Mouse (Mus musculus) liver, embryonic 12.5 days (tissue): ENCODE results near the gene Pdzrn4. TPM values are rescaled to one million over a fixed set of nuclear protein-coding genes. Genes with fewer than 3 reads are reported as not detected.

Source experiments
- ATAC-seq: fragments of 200-750 bp; cut with Nextera tagmentation; 2 replicates; pipeline ENCODE4 v1.8.0; 2017; ENCODE audit warnings: moderate number of reproducible peaks, mild to moderate bottlenecking, moderate library complexity
- H3K27ac ChIP-seq: fragments of 300-500 bp; sonication (generic); 2 replicates; pipeline ENCODE4 v1.5.1; 2016; ENCODE audit warnings: mild to moderate bottlenecking
- H3K27me3 ChIP-seq: fragments of 300-500 bp; sonication (generic); replicated peaks from 2 replicates; pipeline ENCODE4 v1.6.1; 2016; ENCODE audit warnings: mild to moderate bottlenecking, moderate library complexity
- H3K36me3 ChIP-seq: fragments of 300-500 bp; sonication (generic); 2 replicates; pipeline ENCODE4 v1.6.1; 2016; ENCODE audit warnings: mild to moderate bottlenecking, moderate library complexity
- H3K4me1 ChIP-seq: fragments of 300-500 bp; sonication (generic); 2 replicates; pipeline ENCODE4 v1.6.1; 2016
- H3K4me2 ChIP-seq: fragments of 300-500 bp; sonication (generic); 2 replicates; pipeline ENCODE4 v1.6.1; 2016; ENCODE audit warnings: mild to moderate bottlenecking, moderate library complexity
- H3K4me3 ChIP-seq: fragments of 300-500 bp; sonication (generic); 2 replicates; pipeline ENCODE4 v1.5.1; 2016; ENCODE audit warnings: mild to moderate bottlenecking, moderate library complexity
- H3K9ac ChIP-seq: fragments of 300-500 bp; sonication (generic); 2 replicates; pipeline ENCODE4 v1.6.1; 2016; ENCODE audit warnings: mild to moderate bottlenecking, moderate library complexity
- H3K9me3 ChIP-seq: fragments of 300-500 bp; sonication (generic); replicated peaks from 2 replicates; pipeline ENCODE4 v1.6.1; 2016; ENCODE audit warnings: mild to moderate bottlenecking, moderate library complexity
- WGBS: fragments of 180-500 bp; shearing (Covaris S2); methylation state at CpG from one replicate; pipeline ENCODE4 v1.1.7; 2016; ENCODE audit not compliant: insufficient replicate concordance; 5-methylcytosine and 5-hydroxymethylcytosine counted together
- polyA plus RNA-seq: library from polyadenylated mRNA; unstranded; fragments of >200 nt; fragmentation: Nextera tagmentation; extraction: Ambion mirVana; gene quantifications from 2 replicates; pipeline ENCODE4 v1.2.1, GENCODE M21; 2016

The Pdzrn4 gene
- polyA plus RNA-seq, 1 experiment from 2014 or later: 0.17 TPM

DNA sequence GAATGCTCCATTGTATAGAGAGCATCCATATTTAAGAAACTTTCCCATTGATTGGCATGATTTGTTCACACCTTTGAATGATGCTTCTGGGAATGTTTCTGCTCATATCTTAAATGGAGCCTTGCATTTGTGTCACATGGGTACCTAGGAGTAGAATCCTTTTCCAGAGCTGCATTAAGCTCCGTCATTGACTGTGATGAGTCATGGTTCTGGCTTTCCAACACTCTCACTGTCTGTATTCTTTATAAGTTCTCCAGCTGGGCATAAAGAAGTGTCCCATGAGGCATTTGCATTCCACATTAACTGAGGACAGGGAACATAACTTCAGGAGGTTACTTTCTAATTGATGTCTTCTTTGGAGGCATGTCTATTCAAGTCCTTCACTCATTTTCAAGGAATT is 106.1 kb downstream of the Pdzrn4 start:
- Histone ChIP-seq H3K4me2 (no peak overlapping the region), H3K9ac (no peak overlapping the region), H3K9me3 (no peaks in the 10 kb centered on the region), H3K4me1 (no peaks in the 10 kb centered on the region), H3K27me3 (no peaks in the 10 kb centered on the region), H3K4me3 (no peak overlapping the region), H3K36me3 (no peaks in the 10 kb centered on the region), H3K27ac (no peak overlapping the region)
- 67% methylated on average over 1 of the region's 1 CpGs for WGBS
- ATAC-seq: no peak

DNA sequence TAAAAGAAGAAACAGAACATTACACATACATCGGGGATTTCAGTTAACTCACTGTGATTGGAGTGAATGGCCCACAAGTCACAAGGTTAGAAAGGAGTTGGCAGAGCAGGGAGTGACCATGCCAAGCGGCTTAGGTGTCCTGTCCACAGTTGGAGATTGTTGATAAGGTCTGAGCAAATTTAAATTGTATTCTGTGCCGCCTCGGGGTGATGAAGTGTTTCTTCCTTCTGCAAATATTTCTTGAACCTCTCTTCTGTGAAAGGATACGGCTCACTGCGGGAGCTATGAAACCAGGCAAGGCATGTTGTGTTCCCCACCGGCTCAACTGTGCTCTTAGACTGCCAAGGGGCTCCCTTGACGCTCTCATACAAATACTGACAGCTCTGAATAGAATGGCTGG is 112.7 kb downstream of the Pdzrn4 start:
- Histone ChIP-seq H3K27ac (no peak overlapping the region), H3K4me1 (no peaks in the 10 kb centered on the region), H3K9me3 (no peaks in the 10 kb centered on the region), H3K4me3 (no peak overlapping the region), H3K27me3 (no peaks in the 10 kb centered on the region), H3K36me3 (no peaks in the 10 kb centered on the region), H3K9ac (no peak overlapping the region), H3K4me2 (no peak overlapping the region)
- ATAC-seq: no peak
- 69% methylated on average over 8 of the region's 8 CpGs for WGBS

DNA sequence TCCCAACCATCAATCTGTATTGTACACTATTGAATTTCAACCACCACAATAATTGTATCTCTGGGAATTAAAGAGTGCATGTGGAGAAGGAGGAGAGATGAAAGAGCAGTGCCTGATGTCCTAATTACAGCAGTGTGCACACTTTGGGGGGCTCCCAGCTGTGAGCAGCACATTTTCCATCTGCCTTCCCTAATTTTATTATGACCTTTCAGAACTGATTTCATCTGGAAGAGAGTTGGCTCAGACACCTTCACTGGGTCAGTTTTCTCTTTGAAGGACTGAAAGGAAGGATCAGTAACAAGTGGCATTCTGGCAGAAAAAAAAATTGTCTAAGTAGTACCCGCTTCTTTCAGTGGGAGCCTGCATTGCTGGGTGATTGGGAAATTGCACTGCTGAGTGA is 119.0 kb downstream of the Pdzrn4 start:
- Histone ChIP-seq H3K4me3 (no peak overlapping the region), H3K27me3 (no peaks in the 10 kb centered on the region), H3K36me3 (no peaks in the 10 kb centered on the region), H3K9me3 (no peaks in the 10 kb centered on the region), H3K4me1 (no peaks in the 10 kb centered on the region), H3K9ac (no peak overlapping the region), H3K4me2 (no peak overlapping the region), H3K27ac (no peak overlapping the region)
- no peak for ATAC-seq
- 65% methylated on average over 1 of the region's 1 CpGs for WGBS

DNA sequence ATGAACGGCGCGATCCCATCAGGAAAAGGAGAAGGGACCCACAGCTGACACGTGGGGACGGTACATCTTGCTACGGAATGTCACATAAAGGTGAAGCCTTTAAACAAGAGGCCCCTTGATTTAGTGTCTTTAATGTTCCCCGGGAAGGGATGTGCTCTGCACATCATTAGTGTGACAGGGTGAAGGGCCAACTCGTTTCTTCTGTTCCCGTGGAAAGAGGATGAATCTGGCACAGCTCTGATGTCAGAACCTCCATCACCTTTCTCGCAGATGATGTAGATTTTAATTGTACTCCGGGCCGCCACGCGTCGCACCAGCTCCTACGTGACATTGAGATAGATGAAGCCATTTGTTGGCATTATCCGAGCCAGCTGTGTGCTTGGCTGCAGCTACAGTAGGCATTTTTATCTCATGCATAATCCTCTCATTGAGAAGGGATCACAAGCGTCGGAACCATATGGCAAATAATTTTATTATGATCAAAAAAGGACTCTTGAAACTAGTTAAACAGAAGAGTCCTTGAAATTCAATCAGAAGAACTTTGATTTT is 124.1 kb downstream of the Pdzrn4 start:
- Histone ChIP-seq H3K4me2 (no peak overlapping the region), H3K9me3 (no peaks in the 10 kb centered on the region), H3K4me3 (no peak overlapping the region), H3K9ac (no peak overlapping the region), H3K4me1 (no peaks in the 10 kb centered on the region), H3K27me3 (no peaks in the 10 kb centered on the region), H3K36me3 (no peaks in the 10 kb centered on the region), H3K27ac (no peak overlapping the region)
- 68% methylated on average over 19 of the region's 19 CpGs for WGBS
- ATAC-seq: no peak

DNA sequence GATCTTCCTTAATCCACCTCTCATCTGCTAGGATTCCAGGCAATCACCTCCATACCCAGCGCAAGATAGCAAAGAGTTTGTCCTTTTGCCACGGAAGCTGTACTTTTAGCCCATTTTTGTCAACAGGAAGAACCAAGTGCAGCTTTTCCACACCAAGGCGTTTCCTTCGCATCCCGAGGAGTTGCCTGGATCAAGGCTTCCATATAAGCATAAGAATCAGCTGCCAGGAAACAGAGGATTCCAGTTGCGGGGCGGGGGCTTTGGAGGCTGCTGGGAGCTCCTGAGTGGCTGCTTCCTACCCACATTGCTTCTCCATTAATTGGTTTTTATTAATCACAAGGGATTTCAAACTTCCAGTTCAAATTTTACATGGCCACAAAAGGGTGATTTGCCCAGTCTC is 125.0 kb downstream of the Pdzrn4 start:
- Histone ChIP-seq H3K4me2 (no peak overlapping the region), H3K4me3 (no peak overlapping the region), H3K27ac (no peak overlapping the region), H3K9me3 (no peaks in the 10 kb centered on the region), H3K9ac (no peak overlapping the region), H3K36me3 (no peaks in the 10 kb centered on the region), H3K4me1 (no peaks in the 10 kb centered on the region), H3K27me3 (no peaks in the 10 kb centered on the region)
- 17% methylated on average over 7 of the region's 7 CpGs for WGBS
- no peak for ATAC-seq

DNA sequence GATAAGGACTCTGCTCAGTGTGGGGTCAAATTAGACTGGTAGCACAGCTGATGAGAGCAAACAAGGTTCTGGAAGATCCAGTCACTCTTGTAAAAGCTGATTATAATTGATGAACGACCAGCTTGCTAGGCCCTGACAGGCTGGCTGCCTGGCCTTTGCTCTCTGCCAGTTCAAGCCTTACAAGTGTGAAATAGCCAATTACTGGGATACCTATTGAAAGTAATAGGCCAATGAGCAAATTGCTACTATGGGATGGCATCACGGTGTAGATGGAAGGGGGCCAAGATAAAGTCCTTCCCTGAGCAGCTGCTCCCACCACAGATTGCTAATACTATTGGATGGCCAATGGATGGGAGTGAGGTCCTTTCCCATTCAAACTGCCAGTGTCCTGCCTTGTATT is 128.2 kb downstream of the Pdzrn4 start:
- no peaks in the 10 kb centered on the region for H3K4me1 ChIP-seq
- H3K27me3 ChIP-seq: no peaks in the 10 kb centered on the region
- H3K27ac ChIP-seq: no peak overlapping the region
- no peak overlapping the region for H3K4me2 ChIP-seq
- H3K9me3 ChIP-seq: no peaks in the 10 kb centered on the region
- H3K4me3 ChIP-seq: no peak overlapping the region
- ATAC-seq: no peak
- H3K36me3 ChIP-seq: no peaks in the 10 kb centered on the region
- WGBS: 30% methylated on average over 2 of the region's 2 CpGs
- no peak overlapping the region for H3K9ac ChIP-seq

DNA sequence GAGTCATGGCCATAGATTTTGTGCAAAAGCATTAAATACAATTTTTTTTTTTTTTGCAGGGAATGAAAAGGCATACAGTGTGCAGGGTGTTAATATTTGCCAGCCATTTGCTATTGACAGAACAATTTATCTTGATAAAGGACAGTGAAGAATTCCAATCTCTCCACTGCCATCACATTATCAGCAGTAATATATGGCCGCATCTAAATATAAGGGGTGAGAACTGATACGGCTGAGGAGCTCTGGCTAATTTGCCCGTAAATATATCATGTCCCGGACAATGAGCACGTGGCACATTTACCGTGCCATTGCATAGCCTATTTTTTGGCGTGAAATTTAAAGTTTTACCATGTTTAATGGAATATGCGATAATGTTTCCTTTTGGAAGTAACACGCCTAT is 128.7 kb downstream of the Pdzrn4 start:
- Histone ChIP-seq H3K9ac (no peak overlapping the region), H3K27ac (no peak overlapping the region), H3K27me3 (no peaks in the 10 kb centered on the region), H3K4me2 (no peak overlapping the region), H3K9me3 (no peaks in the 10 kb centered on the region), H3K36me3 (no peaks in the 10 kb centered on the region), H3K4me3 (no peak overlapping the region), H3K4me1 (no peaks in the 10 kb centered on the region)
- ATAC-seq: no peak
- WGBS: 73% methylated on average over 9 of the region's 9 CpGs

DNA sequence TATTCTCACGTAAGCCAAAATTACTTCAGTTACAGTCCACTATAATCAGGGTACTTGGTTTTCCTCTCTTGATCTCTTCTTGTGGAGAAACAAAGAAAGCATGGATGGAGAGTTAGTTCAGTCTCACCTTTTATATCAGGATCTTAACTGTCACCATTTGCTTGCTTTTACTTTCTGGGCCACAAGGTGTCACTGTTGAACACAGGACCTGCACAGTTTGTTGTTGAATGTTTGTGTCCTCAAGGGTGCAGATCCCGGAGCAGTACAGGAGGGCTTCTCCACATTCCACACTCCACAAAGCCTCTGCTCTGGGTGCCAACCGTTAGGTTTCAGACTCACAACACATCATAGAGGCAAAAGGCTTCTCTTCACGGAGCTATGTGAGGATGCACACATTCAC is 130.1 kb downstream of the Pdzrn4 start:
- 63% methylated on average over 4 of the region's 4 CpGs for WGBS

DNA sequence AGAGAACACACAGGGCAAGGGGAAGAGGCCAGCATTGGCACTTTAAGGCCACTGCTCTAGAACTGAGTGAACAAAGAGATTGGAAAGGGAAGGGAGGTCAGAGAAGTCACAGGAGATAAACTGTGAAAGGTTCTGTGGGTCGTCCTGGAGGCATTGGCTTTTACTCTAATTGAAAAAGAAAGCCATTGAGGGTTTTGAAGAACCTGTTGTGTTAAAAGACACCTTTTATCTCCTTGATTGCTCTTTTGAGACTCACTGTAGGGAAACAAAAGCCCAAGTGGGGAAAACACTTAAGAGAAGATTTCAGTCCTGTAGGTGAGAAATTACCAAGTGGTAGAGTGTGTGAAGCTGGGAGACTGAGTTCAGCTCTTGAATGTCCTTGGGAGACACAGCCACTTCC is 146.6 kb downstream of the Pdzrn4 start:
- 7% methylated on average over 1 of the region's 1 CpGs for WGBS
- no peak overlapping the region for H3K9ac ChIP-seq
- no peaks in the 10 kb centered on the region for H3K36me3 ChIP-seq
- H3K9me3 ChIP-seq: no peaks in the 10 kb centered on the region
- no peak overlapping the region for H3K4me2 ChIP-seq
- no peaks in the 10 kb centered on the region for H3K4me1 ChIP-seq
- no peaks in the 10 kb centered on the region for H3K27me3 ChIP-seq
- H3K27ac ChIP-seq: no peak overlapping the region
- ATAC-seq: no peak
- H3K4me3 ChIP-seq: no peak overlapping the region

More for the DNA sequence above, 130.1 kb downstream of the Pdzrn4 start:
- H3K36me3 ChIP-seq: no peaks in the 10 kb centered on the region
- H3K4me2 ChIP-seq: no peak overlapping the region
- H3K9ac ChIP-seq: no peak overlapping the region
- no peaks in the 10 kb centered on the region for H3K9me3 ChIP-seq
- no peak for ATAC-seq
- H3K4me3 ChIP-seq: no peak overlapping the region
- H3K27me3 ChIP-seq: no peaks in the 10 kb centered on the region
- no peaks in the 10 kb centered on the region for H3K4me1 ChIP-seq
- H3K27ac ChIP-seq: no peak overlapping the region

DNA sequence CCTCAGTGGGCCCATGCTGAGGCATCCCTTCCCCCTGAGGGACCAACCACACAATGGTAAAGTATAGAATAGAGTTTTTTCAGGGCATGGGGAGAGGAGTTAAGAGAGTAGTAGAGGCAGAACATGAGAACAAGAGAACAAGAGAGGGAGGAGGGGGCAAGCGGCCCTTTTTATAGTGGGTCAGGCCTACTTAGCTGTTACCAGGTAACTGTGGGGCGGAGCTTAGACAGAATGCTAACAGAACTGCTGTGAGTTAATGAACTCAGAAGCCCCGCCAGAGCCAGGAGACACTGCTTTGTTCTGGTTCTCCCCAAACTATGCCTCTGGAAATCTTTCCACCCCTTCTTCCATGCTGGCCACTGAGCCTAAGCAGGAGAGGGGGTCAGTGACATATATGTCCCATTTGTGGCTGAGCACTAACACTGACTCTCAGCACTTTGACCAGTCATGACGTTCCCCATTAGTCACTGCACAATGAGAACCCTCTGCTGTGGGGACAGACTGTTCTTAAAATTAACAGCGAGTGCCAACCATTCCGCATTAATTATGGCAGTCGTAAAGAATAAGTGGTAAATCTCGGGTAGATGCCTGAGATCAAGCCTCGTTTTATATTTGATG is 150.7 kb downstream of the Pdzrn4 start:
- H3K9me3 ChIP-seq: no peaks in the 10 kb centered on the region
- no peaks in the 10 kb centered on the region for H3K27me3 ChIP-seq
- H3K4me3 ChIP-seq: no peak overlapping the region
- no peak overlapping the region for H3K4me2 ChIP-seq
- no peaks in the 10 kb centered on the region for H3K4me1 ChIP-seq
- H3K36me3 ChIP-seq: no peaks in the 10 kb centered on the region
- 66% methylated on average over 9 of the region's 9 CpGs for WGBS
- no peak overlapping the region for H3K9ac ChIP-seq
- H3K27ac ChIP-seq: no peak overlapping the region
- no peak for ATAC-seq

DNA sequence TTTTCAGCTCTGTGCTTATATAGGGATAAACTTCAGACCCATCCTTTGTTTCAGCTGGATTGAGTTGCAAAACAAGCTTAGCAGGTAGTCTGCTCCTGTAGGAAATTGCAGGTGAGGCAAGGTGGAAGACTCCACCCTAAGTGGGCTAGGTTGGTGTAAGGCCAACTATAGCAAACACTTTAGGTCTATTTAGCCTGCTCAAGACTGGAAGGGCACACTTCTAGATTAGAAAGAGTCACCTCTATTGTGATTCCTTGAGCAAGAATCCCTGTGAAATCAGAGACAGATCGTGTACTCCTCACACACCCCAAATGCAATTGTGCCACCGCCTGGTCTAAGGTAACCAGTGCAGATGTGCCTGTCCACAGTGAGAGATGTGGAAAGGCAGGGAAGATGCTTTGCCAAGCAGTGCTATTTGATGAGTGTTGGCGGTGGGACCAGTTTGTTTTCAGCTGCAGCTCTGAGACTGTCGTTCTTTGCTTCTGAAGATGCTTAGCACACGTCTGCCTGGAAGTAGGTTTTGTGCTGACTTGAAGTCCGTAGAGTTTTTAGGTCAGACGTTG is 158.4 kb downstream of the Pdzrn4 start:
- Histone ChIP-seq H3K36me3 (no peaks in the 10 kb centered on the region), H3K27me3 (no peaks in the 10 kb centered on the region), H3K4me2 (no peak overlapping the region), H3K4me1 (no peaks in the 10 kb centered on the region), H3K9ac (no peak overlapping the region), H3K4me3 (no peak overlapping the region), H3K9me3 (no peaks in the 10 kb centered on the region), H3K27ac (no peak overlapping the region)
- WGBS: 56% methylated on average over 7 of the region's 7 CpGs
- no peak for ATAC-seq

DNA sequence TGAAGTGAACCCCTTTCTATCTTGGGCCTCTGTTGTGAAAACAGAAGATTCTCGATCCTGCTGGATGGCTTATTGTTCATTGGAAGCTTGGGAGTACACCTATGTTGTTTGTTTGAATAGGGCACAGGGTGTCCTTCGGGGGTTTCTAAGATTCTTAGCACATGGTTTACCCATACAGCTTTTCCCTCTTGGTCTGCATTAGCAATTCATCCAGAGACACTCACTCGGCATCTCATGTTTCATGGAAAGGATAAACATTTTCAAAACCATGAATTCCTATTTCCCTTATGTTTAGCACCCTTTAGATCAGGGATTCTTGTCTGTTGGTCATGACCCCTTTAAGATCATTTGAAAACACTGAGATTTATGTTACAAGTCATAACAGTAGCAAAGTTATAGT is 159.0 kb downstream of the Pdzrn4 start:
- H3K9me3 ChIP-seq: no peaks in the 10 kb centered on the region
- H3K4me3 ChIP-seq: no peak overlapping the region
- no peaks in the 10 kb centered on the region for H3K4me1 ChIP-seq
- H3K27me3 ChIP-seq: no peaks in the 10 kb centered on the region
- H3K9ac ChIP-seq: no peak overlapping the region
- no peak overlapping the region for H3K4me2 ChIP-seq
- H3K27ac ChIP-seq: no peak overlapping the region
- 45% methylated on average over 3 of the region's 3 CpGs for WGBS
- no peaks in the 10 kb centered on the region for H3K36me3 ChIP-seq
- ATAC-seq: no peak

DNA sequence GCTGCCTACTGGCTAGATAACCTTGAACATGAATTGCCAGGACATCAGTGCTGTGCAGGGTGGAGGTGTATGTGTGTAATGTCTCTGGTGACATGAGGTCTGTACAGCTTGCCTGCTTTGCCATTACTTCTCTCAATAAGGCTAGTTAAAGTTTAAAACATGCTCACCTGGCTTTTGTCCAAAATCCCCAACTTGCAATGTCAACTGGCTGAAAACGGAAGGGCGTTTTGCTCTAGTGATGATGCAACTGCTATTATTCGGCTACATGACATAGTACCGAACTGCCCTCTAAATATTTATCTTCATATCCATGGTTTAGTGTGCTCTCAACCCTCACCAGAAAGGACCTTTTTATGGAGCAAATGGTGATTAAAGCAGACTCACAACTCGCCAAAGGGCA is 161.9 kb downstream of the Pdzrn4 start:
- 69% methylated on average over 5 of the region's 5 CpGs for WGBS
- ATAC-seq: no peak

More for the DNA sequence above, 161.9 kb downstream of the Pdzrn4 start:
- no peaks in the 10 kb centered on the region for H3K9me3 ChIP-seq
- H3K27ac ChIP-seq: no peak overlapping the region
- H3K4me1 ChIP-seq: no peaks in the 10 kb centered on the region
- no peaks in the 10 kb centered on the region for H3K36me3 ChIP-seq
- H3K4me2 ChIP-seq: no peak overlapping the region
- no peak overlapping the region for H3K9ac ChIP-seq
- H3K27me3 ChIP-seq: no peaks in the 10 kb centered on the region
- no peak overlapping the region for H3K4me3 ChIP-seq
